Mouse (Mus musculus): ENCODE measurements at regions not wholly inside any gene's neighbourhood (a gene's known extent, or its start where the extent isn't known, plus 50 kb on each side); places are given as distances from the start of the nearest gene placed in this dataset.

DNA sequence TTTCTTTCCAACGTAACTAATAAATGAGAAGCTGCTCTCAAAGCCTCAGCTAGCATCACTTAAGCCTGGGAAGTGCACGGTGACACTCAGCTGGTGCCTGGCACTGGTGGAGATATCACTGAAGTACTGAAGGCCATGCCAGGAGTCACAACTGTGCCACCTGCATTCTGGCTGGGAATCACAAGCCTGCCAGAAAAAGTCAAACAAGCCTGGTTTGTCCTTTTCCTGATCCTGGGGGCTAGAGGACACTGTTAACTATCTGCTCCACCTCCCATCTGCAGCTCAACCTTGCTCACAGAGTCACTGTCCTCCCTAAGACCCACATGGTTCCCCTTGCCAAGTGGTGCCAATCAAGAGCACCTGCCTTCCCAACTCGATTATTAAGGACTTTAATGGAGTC lies 135.2 kb upstream of the Car8 start:
- DNase-seq, result no peak

- no peak for DNase-seq
These were observed 133.2 kb upstream of the Car8 start for GRCm38 (mm10) chr4:8372069-8372468.

- DNase-seq, result no peak
These were observed 131.9 kb upstream of the Car8 start for GRCm38 (mm10) chr4:8370786-8371185.

DNA sequence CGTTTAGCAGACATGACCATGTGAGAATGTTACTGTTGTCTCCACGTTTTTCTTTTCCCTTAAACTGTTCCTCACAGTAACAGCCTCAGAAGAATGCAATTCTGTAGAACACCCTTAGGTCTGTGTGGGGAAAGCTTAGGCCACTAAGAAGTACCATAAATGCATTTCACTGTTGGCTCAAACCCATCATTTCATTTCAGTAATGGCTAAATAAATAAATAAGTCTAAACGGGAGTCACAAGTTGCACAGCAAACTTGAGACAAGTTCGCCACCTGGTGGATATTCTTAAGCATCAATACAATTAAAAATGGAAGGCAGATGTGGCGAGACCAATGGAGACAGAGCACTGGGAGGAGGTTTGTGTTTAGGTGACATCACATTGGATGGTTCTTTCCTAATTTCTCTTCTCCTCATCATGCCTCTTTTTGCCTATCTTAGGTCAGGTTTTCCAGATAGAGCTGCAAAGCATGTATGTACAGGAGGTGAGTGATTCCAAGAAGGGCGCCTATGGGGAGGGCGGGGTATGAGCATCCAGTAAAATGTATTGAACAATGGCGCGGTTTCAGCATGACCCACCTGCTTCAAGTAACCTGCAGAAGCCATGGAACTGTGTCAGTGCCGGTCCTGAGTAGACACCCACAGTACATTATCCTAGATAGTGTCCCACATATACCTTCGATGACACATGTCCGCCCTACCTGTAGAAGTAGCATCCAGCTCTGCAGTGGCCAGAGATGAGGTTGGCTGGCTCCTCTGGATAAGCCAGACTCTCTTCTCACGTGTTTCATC lies 128.8 kb upstream of the Car8 start:
- DNase-seq, result peak; percentile 21

DNA sequence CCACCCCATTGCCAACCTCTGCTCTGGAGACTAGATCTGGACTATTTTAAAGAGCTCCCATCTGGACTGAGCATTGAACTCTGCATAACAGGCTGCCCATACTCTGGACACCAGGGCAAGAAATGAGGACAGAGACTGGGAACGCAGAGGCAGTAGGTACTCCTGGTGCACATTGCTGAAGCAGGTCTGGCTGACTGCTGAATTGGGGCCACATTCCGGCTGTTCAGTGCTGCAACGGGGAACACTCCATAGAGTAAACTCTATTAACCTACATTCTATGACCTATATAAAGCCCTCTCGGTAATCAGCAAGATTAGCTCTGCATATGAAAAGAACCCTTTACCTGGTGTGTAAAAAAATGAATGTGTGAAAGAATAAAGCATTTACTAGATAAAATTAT lies 128.1 kb upstream of the Car8 start:
- no peak for DNase-seq

DNA sequence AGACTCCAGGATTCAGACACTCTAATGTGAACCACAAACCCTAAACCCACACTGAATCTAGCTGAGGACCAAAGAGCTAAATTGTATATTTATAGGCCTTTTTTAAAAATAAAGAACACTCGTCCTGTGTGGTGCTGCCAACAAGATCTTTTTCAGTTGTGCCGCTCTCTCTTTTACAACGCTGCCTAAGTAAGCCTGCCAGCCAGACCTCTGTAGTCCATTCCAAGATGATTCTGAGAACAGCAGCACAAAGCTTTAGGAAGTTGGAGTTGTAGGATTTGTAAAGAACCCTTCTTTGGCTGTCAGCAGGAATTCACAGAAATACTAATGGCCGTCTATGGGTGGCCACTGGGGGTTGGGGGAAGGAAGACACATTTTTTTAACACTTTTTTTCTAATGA lies 123.6 kb upstream of the Car8 start:
- no peak for DNase-seq

DNA sequence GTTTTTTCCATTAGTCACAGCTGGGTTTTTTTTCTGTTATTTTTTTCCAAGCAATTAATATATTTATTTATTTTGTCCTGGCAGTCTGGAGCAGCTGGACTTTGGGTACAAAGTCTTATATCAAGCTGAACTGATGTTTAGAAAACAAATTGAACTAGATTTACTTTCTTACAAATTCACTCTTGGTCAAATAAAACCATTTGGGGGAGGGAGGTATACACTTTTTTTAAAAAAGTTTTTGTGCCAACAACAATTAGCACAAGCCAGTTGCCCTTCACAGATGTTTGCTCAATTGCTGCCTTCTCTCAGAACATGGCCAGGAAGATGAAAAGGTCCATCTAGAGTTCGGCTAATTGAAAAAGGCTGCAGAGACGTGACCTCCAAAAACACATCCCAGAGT lies 123.1 kb upstream of the Car8 start:
- no peak for DNase-seq

GRCm38 (mm10) chr4:8361305-8361704 lies 122.5 kb upstream of the Car8 start:
- no peak for DNase-seq

GRCm38 (mm10) chr4:8357443-8357842 lies 118.6 kb upstream of the Car8 start:
- no peak for DNase-seq

GRCm38 (mm10) chr4:8341928-8342327 lies 103.1 kb upstream of the Car8 start:
- DNase-seq, result no peak

- no peak for DNase-seq
These were observed 70.6 kb upstream of the Car8 start for GRCm38 (mm10) chr4:8309241-8309987.

DNA sequence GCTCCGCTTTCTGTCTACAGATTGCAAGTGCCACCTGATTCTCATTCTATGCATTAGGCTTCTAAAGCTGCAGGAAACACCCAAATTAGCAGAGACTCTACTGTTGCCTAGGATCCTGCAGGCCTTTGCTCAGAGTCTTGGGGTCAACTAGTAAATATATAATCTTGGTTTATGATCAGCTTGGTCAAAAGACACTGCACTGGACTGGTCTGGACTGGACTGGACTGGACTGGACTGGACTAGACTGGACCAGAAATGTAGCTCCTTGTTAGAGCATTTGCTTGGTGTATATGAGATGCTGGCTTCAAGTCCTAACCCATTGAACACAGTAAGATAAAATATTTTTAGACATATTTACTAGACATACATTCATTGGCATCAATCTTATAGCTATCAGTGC lies 53.7 kb upstream of the Car8 start:
- DNase-seq, result no peak

- no peak for DNase-seq
These were observed 53.0 kb upstream of the Car8 start for GRCm38 (mm10) chr4:8291528-8292492.

DNA sequence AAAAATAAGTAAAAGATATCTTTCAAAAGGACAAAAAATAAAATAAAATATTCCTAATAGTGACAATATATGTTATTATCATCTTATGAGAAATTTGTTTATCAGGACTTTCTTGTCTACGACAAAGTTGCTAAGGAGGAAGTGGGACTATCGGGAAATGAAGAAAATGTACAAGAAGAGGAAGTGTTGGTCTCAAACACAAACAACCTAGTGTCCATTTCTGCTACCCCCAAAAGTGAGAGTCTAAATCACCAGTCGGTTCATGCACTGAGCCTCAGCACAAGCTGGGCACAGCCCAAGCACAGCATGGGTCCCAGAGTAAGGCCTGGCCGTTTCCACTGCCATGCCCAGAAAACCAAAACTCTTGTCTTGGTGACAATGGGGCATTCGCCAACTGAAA lies 51.1 kb upstream of the Car8 start:
- no peak for DNase-seq

Measured in gastrocnemius, postnatal 10 days (tissue).